8 mouse cellular contexts compared by ENCODE assay signal in genomic region chr7:98734876-98735275, GRCm38 (mm10). TPM values are rescaled to one million over a fixed set of nuclear protein-coding genes. Genes with fewer than 3 reads are reported as not detected.
DNase-seq lines count a peak whose midpoint lies in the region; ATAC-seq and TF ChIP-seq lines count a peak whose summit lies in the region.

No protein-coding gene starts in this region.

- peak overlapping the region; percentile 41; the same call in 1 of the 2 replicates for H3K27ac ChIP-seq in hindbrain, postnatal 0 days

- no peak for TF ChIP-seq CTCF in hindbrain, postnatal 0 days (IDR thresholded peaks at IDR 0.05; ENCODE audit: low read depth)

- peak overlapping the region; percentile 6; the same call in 1 of the 2 replicates for H3K4me2 ChIP-seq in hindbrain, postnatal 0 days (ENCODE audit: low read depth, low read length)

- peak; percentile 31 to 81 for DNase-seq in left cerebral cortex, postnatal 10 days (ENCODE audit: extremely low spot score in 1 of 2, low spot score in 2 of 2)
- no peak for DNase-seq in left cerebral cortex, adult 11 months (ENCODE audit: low spot score)
- DNase-seq in cerebellum, adult 9-11 months: peak; percentile 30
- peak; percentile 29 for DNase-seq in gastrocnemius, adult 18-20 months (ENCODE audit: low spot score)
- DNase-seq in hindbrain, postnatal 0 days (ENCODE audit: low spot score): peak; percentile 81
- peak; percentile 49 for DNase-seq in right cerebral cortex, postnatal 14 days
- no peak for DNase-seq in thymus, postnatal 36 days
- DNase-seq in embryo, embryonic 10.5 days (ENCODE audit: low spot score): no peak

- no peak overlapping the region for H3K9ac ChIP-seq in hindbrain, postnatal 0 days (replicated peaks; ENCODE audit: low read length)

- H3K4me1 ChIP-seq in hindbrain, postnatal 0 days (ENCODE audit: insufficient read depth, low read length): peaks cover 6% of the 10 kb centered on the region; the same call in 1 of the 2 replicates

- WGBS in hindbrain, postnatal 0 days: 13% methylated on average over 10 of the region's 10 CpGs

- H3K4me3 ChIP-seq in hindbrain, postnatal 0 days (ENCODE audit: low read length): no peak overlapping the region

- no peaks in the 10 kb centered on the region for H3K36me3 ChIP-seq in hindbrain, postnatal 0 days (ENCODE audit: insufficient read depth, low read length)

- ATAC-seq in hindbrain, postnatal 0 days: peak; percentile 92

- H3K9me3 ChIP-seq in hindbrain, postnatal 0 days (ENCODE audit: low read length): no peaks in the 10 kb centered on the region

- intact Hi-C loops in left cerebral cortex, postnatal 10 days (cut with DNase I): no loop called here

- H3K27me3 ChIP-seq in hindbrain, postnatal 0 days (ENCODE audit: insufficient read depth, low read length): no peaks in the 10 kb centered on the region

RNA-seq across cellular contexts. Expression of gene Thap12, which starts 32.0 kb away (rescaled TPM):
- total RNA-seq in left cerebral cortex, postnatal 10 days (2021): 10 to 100 TPM; 65.7 to 66.5 TPM
- 100 to 1,000 TPM; 125 to 134 TPM for total RNA-seq in gastrocnemius, adult 18-20 months (2021)
- 49.6 and 49.7 TPM in 2 replicates for total RNA-seq in hindbrain, postnatal 0 days (2014; rRNA removed)
- polyA plus RNA-seq in hindbrain, postnatal 0 days (2015; fragmentation: Nextera tagmentation; extraction: Ambion mirVana): 50.4 and 51.6 TPM in 2 replicates

Comparison
In these comparisons a context has a peak if more than half of its experiments do, and no peak if none do; other contexts are left out.
1. DNase-seq: peak in left cerebral cortex, postnatal 10 days (2 of 2), cerebellum, adult 9-11 months (single experiment), gastrocnemius, adult 18-20 months (single experiment), hindbrain, postnatal 0 days (single experiment) and right cerebral cortex, postnatal 14 days (single experiment); none in left cerebral cortex, adult 11 months (single experiment), thymus, postnatal 36 days (0 of 2) and embryo, embryonic 10.5 days (single experiment).